Mouse (Mus musculus) skeletal muscle tissue, adult 2 months (tissue): ENCODE measurements around the gene Ccdc155.
"Not testable (repeated sequence)": the region's sequence is repeated elsewhere in the genome, so short reads cannot be mapped to it uniquely, and the experiment has no call there.

Experiments
- DNase-seq: peaks from one replicate; pipeline ENCODE4 v3.0.0-alpha.2; 2012; ENCODE audit warnings: low read depth, low spot score

The Ccdc155 gene

DNA sequence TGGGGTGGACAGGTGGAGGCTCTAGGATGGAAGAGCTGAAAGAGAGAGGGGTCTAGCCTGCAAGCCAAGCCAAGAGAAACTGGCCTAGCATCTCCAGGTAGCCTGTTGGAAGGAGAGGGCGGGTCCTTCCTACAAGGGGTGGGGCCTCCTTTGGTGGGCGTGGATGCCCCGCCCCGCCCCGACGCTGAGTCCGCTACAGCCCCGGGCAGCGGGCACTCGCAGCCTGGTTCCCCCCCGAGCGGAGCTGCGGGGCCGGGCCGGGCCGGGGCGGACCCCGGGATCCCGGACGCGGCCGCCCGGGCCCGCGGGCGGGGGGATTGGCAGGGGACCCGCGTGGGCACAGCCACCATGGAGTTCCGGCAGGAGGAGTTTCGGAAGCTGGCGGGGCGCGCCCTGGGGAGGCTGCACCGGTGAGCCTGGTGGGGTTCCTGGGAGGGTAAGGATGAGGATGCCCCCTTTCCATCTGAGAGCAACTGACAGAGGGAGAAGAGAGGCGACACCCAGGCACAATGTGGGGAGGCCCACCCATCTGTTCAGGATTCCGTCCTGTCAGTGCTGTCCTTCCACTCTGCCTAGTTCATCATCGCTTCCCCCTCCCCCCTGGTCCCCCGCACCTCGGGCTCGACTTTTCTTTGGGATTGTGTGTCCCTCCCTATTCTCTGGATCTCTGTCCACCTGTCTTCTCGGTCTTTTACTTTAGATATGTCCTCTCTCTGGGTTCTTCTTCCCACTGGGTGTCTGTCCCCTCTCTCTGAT is 40.8 kb downstream of the Ccdc155 start, which contains the start of gene Slc17a7:
TSS of gene Slc17a7 (plus strand) at position 215 of the 756 bp plus-strand sequence.
- no peak for DNase-seq

DNA sequence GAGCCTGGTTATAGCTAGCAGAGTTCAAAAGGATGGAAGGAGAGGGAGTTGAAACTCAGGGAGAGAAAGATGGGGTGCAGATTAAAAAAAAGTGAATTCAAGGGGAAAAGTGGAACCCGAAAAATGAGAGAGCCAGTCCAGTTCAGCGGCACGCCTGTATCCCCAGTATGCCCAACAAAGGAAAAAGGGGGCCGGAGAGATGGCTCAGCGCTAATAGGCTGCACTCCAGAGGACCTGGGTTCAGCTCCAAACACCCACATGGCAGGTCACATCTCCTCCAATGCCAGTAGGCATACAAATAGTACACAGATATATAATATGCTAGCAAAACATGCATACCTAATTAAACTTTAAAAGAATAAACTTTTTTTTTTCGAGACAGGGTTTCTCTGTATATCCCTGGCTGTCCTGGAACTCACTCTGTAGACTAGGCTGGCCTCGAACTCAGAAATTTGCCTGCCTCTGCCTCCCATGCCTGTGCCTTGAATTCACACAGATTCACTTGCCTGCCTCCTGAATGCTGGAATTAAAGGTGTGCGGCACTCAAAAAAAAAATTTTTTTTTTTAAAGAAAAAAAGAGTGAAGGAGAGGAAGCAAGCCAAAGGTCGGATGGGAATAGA is 41.6 kb downstream of the Ccdc155 start:
- DNase-seq, result no peak

DNA sequence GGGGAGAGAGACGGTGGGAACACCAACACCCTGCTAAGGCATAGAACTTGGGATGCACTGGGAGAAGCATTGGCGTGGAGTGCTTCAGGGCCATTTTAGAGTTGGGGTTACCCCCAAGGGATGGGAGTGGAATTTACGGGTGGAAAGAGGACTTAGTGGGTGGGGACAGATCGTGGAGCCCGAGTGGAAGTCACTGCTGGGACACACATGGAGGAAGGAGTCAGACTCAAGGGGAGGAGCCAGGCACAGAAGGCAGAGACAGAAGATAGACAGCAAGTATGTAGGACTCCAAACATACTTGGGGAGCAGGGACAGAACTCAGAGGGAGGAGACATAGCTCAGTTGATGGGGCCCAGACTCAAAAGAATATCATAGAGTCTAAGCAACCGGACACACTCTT is 42.1 kb downstream of the Ccdc155 start:
- DNase-seq, result no peak

DNA sequence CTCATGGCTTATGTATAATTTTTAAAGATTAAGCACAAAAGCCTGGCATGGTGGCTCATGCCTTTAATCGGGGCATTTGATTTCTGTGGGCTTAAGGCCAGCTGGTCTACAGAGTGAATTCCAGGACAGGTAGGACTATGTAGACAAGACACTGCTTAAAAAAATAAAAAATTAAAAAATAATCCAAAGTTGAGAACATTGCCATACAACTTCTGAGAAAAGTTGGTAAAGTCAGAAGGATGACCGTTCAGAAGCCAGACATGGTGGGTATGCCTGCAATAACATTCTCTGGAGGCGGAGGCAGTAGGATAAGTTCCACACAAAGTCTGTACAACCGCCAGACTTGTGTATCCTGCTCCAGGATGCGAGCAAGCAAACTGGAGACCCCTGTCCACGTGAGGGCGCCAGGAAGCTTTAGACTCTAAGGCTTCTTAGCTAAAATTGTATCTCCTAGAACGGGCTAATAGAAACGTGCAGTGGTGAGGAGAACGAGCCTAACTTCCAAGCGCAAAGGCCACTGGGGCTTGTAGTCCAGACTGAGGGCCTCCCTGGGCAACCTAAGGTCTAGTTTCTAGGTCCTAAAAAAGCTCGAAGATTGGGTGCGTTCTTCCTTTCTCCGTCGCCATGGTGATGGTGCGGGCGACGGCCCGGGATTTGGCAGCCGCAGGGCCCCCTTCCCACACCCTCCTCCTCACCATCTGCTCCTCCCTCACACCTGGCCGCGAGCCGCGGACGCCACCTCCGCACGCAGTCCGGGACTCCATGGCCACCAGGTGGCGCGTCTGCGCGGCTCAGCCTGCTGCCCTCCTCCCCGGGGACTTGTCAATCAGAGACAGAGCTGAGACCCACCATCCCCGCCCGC is 42.8 kb downstream of the Ccdc155 start:
- peak; percentile 75 for DNase-seq

DNA sequence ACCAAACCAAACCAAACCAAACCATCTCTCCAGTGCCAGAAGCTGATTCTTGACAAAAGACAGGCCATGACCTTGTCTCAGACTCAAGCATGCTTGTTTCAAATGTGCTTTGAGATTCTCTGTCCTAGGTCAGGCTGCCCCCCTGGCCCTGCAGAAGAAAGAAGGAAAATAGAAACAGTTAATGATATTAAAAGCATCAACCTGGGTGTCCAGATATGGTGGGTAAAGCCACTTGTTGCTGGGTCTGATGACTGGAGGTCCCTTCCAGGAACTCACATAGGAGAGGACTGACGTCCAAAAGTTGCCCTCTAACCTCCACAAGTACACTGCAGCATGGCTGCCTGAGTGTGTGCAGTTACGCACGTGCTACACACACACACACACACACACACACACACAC is 43.8 kb downstream of the Ccdc155 start:
- DNase-seq, result no peak

DNA sequence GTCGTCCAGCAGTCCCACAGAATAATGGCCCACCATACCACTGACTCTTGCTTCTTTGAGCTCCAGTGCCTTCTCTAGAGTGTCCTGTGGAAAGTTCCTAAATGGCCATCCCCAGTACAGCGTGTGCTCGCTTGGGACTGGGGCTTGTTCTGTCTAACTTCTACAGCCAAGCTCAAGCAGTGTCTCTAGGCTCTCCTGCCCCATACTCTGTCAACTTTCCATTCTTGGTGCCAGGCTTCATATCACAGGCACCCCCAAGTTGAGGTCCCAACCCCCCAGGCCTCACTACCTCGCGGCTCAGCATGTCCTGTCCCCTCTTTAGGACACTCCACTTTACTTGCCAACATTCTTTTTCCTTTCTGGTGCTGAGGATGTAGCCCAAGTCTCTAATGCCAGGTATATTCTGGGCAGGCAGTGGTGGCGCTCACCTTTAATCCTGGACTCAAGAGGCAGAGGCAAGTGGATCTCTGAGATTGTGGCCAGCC is 44.3 kb downstream of the Ccdc155 start:
- DNase-seq, result no peak

DNA sequence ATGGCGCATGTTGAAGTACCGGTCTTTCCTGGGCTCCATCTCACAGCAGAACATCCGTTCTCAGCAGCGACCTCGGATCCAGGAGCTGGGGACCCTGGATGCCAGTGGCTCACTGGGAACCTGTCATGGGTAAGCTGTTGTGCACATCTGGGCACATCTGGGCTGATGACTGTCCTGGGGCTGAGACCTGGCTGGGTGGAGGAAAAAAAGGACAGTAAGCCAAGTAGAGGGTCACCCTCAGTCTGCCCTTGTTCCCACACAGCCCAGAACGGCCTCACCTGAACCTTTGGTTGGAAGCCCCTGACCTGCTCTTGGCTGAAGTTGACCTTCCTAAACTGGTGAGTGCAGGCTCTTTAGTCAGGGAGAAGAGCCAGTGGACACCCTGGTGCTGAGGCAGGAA is 45.7 kb downstream of the Ccdc155 start:
- no peak for DNase-seq

DNA sequence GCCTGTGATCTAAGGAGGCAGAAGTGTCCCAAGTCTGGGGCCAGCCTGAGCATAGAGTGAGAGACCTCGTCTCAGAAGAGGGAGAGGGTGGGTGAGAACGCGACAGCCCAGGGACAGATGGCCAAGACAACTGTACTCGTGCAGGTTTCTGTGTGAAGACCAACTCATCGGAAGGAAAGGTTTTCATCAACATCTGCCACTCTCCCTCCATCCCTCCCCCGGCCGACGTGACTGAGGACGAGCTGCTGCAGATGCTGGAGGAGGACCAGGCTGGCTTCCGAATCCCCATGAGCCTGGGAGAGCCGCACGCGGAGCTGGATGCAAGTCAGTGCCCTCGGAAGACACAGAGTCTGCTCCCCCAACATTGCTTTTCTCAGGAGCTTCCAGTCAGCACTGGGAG is 47.2 kb downstream of the Ccdc155 start:
- no peak for DNase-seq

DNA sequence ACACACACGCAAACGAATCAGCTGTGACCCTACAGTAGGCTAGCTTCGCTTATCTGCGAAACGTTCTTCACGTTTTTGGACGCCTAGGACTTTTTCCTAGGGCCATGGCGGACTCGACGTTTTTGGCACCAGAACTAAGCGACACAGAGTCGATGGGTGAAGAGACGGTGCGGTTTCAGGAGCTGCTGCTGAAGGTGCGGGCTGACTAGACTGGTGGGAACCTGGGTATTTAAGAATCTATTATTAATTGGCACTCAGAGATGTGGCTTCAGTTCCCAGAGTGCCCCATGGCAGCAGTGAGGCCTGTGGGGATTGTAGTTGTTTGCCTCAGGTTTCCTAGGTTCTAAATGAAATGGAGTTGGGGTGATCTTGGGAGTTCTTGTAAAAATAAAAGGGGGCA is 48.5 kb downstream of the Ccdc155 start:
- no peak for DNase-seq

DNA sequence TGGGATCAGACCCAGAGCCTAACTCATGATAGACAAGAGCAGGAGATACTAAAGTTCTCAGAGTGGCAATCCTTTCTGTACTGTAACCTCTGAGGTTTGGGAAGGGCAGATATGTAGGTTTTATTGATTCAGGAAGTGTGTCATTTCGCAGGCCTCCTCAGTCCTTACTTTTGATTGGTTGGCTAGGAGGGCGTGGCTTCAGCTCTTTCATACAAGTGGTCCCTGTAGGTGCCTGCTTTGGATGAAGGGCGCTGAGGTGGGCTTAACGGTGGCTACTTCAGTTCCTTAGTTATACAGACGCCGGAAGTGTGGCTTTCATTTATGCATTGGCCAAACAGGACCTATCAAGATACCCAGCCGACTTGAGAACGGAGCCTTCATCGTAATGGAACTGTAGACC is 49.1 kb downstream of the Ccdc155 start:
- no peak for DNase-seq

DNA sequence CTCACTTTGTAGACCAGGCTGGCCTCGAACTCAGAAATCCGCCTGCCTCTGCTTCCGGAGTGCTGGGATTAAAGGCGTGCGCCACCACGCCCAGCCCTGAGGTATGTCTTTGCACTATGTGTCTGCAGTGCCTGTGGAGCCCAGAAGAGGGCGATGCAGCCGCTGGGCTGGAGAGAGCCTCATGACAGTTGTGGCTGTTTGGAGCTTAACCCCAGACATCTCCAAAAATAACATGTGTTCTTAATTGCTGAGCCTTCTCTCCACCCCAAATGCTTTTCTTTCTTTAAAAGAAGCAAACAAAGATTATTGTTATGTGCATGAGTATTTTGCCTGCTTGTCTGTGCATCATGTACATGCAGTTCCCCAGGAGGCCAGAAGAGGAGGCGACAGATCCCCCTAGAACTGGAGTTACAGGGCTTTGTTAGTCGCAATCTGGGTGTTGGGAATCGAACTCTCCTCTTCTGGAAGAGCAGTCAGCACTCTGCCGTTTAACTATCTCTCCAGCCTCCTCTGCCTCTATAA is 49.6 kb downstream of the Ccdc155 start:
- no peak for DNase-seq

DNA sequence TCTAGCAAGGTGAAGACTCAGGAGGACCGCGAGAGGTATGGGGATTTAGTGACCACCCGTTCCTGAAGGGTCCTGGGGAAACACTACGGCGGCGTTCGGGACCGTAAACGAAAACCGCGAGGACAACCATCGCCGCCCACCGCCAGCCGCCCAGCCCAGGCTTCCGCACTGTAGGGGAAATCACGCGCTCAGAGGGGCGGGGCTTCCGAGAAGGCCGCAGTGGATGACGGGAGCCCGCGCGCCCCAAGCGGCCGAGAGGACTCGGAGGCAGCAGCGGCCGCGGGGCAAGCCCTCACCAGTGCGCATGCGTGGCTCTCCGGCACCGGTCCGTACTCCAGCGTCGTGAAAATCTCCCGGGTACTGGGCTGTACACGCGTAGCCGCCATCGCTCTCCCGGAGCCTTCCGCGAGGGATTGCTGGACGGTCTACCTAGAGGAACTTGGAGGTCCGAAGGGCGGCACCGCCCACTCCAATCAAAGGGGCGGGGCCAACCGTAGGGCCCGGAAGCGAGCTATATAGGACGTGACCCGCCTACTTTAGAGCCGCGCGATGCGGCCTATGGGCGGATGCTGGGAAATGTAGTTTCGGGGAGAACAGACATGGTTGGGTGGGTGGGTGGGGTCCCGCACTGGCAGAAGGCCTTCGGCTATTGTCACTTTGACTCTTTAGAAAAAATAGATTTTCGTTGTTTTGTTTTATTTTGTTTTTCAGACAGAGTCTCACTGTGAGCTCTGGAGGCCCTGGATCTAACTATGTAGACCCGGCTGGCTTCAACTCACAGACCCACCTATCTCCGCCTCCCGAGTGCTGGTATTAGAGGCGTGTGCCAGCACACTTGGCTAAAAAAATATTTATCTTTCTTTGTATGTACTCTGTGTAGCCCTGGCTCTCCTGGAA is 50.3 kb downstream of the Ccdc155 start, which contains the start of the genes Pih1d1 and Aldh16a1:
TSS of gene Pih1d1 (plus strand) at position 208 of the 897 bp plus-strand sequence.
TSS of gene Aldh16a1 (minus strand) at position 489 of the 897 bp plus-strand sequence.
- DNase-seq, result peak; percentile 96

DNA sequence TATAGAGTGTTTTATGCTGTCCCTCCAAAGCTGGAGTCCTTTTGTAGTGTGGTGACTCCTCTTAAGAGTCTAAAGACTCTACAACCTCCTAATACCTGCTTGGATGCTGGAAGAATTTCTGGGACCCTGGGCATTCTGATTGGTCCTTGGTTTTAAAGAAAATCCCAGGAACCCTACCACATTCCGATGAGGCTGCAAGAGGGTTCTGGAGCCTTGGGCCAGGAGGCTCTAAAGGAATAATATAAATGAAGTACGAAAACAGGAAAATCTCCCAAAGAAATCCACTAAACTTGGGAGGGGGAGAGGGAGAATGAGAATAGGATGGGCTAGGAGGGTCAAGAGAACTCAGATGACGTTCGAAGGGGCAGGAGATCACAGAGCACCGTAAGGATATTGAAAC is 51.1 kb downstream of the Ccdc155 start:
- no peak for DNase-seq

DNA sequence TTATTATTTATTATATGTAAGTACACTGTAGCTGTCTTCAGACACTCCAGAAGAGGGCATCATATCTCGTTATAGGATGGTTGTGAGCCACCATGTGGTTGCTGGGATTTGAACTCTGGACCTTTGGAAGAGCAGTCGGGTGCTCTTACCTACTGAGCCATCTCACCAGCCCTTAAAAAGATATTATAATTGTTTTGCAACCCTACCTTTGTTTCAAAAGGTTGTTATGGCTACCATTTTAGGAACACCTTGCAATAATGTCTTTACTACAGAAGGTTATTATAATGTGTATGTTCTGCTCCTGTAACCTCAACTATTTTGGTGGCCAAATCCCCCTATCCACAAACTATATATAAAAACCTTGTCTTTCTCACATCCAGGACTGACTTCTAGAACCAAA is 51.6 kb downstream of the Ccdc155 start:
- DNase-seq, result not testable (repeated sequence)

DNA sequence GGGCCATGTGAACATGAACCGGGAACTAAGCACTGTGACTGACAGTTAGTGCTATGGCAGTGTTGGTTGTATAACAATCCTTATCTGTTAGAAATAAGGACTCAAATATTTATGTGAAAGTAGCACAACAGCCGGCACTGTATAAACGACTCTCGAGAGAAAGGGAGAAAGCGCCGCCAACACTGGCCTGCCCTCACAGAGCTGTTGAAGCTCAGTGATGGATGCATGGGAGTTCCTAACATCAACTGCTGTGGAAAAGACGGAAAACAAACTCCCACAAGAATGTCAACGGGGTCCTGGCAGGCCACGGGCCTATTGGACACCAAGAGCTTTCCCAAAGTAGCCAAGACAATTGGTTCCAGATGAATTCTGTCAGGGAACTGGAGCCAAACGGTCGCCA is 53.4 kb downstream of the Ccdc155 start:
- peak; percentile 70 for DNase-seq

DNA sequence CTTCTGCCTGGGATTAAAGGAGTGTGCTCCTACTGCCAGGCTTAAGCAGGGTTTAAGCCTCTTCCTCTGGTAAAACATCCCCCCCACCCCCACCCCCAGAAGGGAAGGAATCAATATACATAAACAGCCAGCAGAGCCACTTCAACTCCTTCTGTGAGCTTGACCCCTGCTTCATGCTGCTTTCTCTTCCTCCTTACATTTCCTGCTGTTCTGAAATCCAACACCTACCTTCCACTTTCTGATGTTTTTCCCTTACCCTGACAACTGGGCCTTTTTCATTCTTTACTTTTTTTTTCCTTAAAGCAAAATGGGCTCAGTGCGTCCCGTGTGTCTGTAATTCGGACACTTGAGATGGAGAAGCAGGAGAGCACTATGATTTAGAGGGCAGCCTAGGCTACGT is 54.4 kb downstream of the Ccdc155 start:
- DNase-seq, result no peak

DNA sequence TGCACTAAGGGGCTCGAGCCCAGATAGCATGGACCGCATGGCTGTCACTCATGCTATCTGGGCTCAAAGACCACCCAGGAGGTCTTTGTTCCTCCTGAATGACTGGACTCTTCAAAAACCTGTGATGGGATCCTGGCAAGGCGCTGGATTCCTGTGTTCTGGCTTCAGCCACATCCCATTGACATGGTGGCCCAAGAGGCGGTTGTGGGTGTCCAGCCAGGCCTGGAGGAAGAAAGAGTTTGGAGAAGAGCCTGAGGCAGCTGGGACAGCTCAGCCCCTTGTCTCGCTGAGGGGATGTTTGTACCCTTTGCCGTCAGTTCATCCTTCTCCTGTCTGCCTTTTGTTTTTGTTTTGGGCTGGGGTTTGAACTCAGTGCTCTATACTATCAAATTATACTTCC is 55.1 kb downstream of the Ccdc155 start:
- no peak for DNase-seq

DNA sequence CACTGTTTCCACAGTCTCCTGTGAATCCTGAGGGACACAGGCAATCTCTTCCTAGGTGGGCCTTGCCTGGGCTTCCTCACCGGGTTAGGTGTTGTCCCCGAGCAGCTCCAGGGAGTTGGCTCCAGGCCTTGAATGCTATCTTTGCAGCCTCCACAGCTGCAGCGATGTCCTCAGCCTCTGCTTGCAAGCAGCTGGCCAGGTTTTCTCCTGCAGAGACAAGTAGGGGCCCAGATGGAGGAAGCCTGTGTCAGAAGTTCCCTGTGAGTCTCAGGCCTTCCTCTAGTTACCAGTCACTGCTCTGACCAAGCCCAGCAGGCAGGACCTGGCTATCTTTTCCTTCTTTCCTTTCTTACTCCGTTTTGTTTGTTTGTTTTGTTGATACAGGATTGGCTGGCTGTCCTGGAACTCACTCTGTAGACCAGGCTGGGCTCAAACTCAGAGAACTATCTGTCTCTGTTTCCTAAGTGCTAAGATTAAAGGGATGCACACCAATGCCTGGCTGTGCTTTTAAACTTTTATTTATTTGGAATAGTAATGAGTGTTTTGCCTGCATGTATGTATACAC is 56.1 kb downstream of the Ccdc155 start:
- DNase-seq, result no peak

DNA sequence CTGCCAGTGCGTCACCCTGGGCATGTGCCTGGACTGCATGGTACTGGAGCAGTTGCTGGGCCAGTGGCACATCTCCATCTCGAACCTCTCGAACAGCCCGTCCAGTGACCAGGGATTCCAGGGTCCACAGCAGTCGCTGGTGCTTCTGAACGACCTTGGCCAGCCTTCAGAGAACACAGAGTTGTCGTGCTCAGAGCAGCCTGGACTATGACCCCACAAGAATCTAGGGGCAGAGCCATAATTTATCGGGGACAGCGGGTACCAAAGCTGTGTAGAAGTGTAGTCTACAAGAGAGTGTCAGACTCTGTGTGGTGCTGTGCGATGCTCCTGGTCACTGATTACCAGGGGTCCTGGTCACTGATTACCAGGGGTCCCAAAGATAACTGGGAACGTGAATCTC is 56.8 kb downstream of the Ccdc155 start:
- DNase-seq, result no peak

DNA sequence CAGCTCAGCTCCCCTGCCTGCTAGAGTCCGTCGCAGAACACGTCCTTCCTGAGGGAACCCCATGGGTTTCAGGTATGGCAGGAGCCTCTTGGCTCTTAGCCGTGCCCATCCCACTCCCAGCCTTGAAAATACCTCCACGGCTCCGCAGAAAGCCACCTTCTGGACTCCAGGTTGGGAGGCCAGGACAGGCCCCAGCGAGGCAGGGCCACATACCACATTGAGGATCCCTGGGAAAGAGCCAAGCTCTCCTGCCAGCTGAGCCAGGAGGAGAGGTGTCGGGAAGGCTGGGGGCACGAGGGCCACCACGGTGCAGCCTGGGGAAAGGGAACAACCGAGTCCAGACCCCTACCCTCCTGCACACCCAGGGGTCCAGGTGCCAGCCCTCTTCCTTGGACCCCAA is 57.4 kb downstream of the Ccdc155 start:
- no peak for DNase-seq

DNA sequence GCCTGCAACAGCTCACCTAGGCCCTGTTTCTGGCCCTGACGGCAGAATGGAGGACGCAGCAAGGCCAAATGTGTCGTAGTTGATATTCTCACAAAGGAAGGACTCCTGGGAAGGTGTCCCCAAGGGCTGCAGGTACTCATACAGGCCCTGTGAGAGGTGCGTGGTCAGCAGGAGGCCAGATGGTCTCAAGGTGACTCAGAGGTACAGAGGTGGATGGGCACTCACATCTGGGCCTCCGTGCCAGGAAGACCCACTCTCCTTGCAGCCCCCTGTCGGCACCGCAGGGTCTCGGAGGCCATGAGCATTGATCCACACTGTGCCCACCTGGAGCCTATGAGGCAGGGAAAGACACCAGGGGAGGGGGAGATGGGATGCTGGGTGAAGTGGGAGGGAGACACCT is 59.2 kb downstream of the Ccdc155 start:
- no peak for DNase-seq
